Mouse (Mus musculus) heart, embryonic 10.5 days (tissue): Measurements from ENCODE around the gene Ap3d1. TPM values are rescaled to one million over a fixed set of nuclear protein-coding genes. Genes with fewer than 3 reads are reported as not detected.

ENCODE experiments used
- DNase-seq: peaks from one replicate; pipeline ENCODE4 v3.0.0-alpha.2; 2017; ENCODE audit warnings: low spot score
- H3K27ac ChIP-seq: fragments of 300-500 bp; sonication (generic); 2 replicates; pipeline ENCODE4 v1.5.1; 2016; ENCODE audit warnings: mild to moderate bottlenecking
- H3K27me3 ChIP-seq: fragments of 300-500 bp; sonication (generic); 2 replicates; pipeline ENCODE4 v1.6.1; 2016; ENCODE audit warnings: mild to moderate bottlenecking; ENCODE audit not compliant: poor library complexity, insufficient read depth, severe bottlenecking
- H3K36me3 ChIP-seq: fragments of 300-500 bp; sonication (generic); 2 replicates; pipeline ENCODE4 v1.6.1; 2016; ENCODE audit warnings: mild to moderate bottlenecking, moderate library complexity
- H3K4me1 ChIP-seq: fragments of 300-500 bp; sonication (generic); 2 replicates; pipeline ENCODE4 v1.6.1; 2016; ENCODE audit warnings: mild to moderate bottlenecking
- H3K4me3 ChIP-seq: fragments of 300-500 bp; sonication (generic); 2 replicates; pipeline ENCODE4 v1.5.1; 2016; ENCODE audit warnings: mild to moderate bottlenecking, moderate library complexity
- H3K9me3 ChIP-seq: fragments of 300-500 bp; sonication (generic); 2 replicates; pipeline ENCODE4 v1.6.1; 2016; ENCODE audit warnings: mild to moderate bottlenecking, moderate library complexity
- WGBS: fragments of 180-500 bp; shearing (Covaris S2); methylation state at CpG from one replicate; pipeline ENCODE4 v1.1.7; 2016; 5-methylcytosine and 5-hydroxymethylcytosine counted together
- polyA plus RNA-seq: library from polyadenylated mRNA; unstranded; fragments of >200 nt; fragmentation: Nextera tagmentation; extraction: Ambion mirVana; gene quantifications from 2 replicates; pipeline ENCODE4 v1.2.1, GENCODE M21; 2016

Ap3d1 gene
- 53.1 and 60.4 TPM in 2 replicates for polyA plus RNA-seq

GRCm38 (mm10) chr10:80742180-80742978 is at the start of gene Ap3d1:
Gene Ap3d1, minus strand, starts transcription at chr10:80742264.
- WGBS: 2% methylated on average over 25 of the region's 25 CpGs

GRCm38 (mm10) chr10:80791476-80792174 is 49.6 kb upstream of the Ap3d1 start:
- Histone ChIP-seq H3K36me3 (peaks cover 98% of the 10 kb centered on the region), H3K27me3 (no peaks in the 10 kb centered on the region), H3K27ac (peak overlapping the region; percentile 65), H3K4me3 (peak overlapping the region; percentile 3; the same call in 1 of the 2 replicates), H3K9me3 (no peaks in the 10 kb centered on the region), H3K4me1 (peaks cover 36% of the 10 kb centered on the region)
- WGBS: 67% methylated on average over 33 of the region's 33 CpGs
- peak; percentile 86 for DNase-seq

More at GRCm38 (mm10) chr10:80742180-80742978, at the start of gene Ap3d1:
- Histone ChIP-seq H3K4me3 (peak within 1 kb of the TSS; percentile 97), H3K9me3 (no peaks in the 10 kb centered on the region), H3K27ac (peak within 1 kb of the TSS; percentile 92), H3K36me3 (peaks cover 5% of the 10 kb centered on the region), H3K27me3 (no peaks in the 10 kb centered on the region), H3K4me1 (peaks cover 38% of the 10 kb centered on the region)
- peak; percentile 100 for DNase-seq

GRCm38 (mm10) chr10:80790761-80791404 is 48.8 kb upstream of the Ap3d1 start:
- H3K36me3 ChIP-seq: peaks cover 98% of the 10 kb centered on the region
- no peaks in the 10 kb centered on the region for H3K9me3 ChIP-seq

GRCm38 (mm10) chr10:80787517-80787916 is 45.5 kb upstream of the Ap3d1 start:
- DNase-seq: no peak
- H3K27me3 ChIP-seq: no peaks in the 10 kb centered on the region
- no peak overlapping the region for H3K27ac ChIP-seq
- peaks cover 22% of the 10 kb centered on the region for H3K4me1 ChIP-seq
- H3K36me3 ChIP-seq: peaks cover 98% of the 10 kb centered on the region
- H3K4me3 ChIP-seq: no peak overlapping the region
- WGBS: 74% methylated on average over 2 of the region's 2 CpGs
- H3K9me3 ChIP-seq: no peaks in the 10 kb centered on the region

More at GRCm38 (mm10) chr10:80790761-80791404, 48.8 kb upstream of the Ap3d1 start:
- Histone ChIP-seq H3K4me1 (peaks cover 28% of the 10 kb centered on the region), H3K27ac (peak overlapping the region; percentile 57), H3K27me3 (no peaks in the 10 kb centered on the region), H3K4me3 (no peak overlapping the region)
- no peak for DNase-seq
- 85% methylated on average over 19 of the region's 19 CpGs for WGBS

- H3K36me3 ChIP-seq: peaks cover 98% of the 10 kb centered on the region
- no peak overlapping the region; the same call in 1 of the 2 replicates for H3K4me3 ChIP-seq
- no peak overlapping the region for H3K27ac ChIP-seq
- H3K4me1 ChIP-seq: peaks cover 7% of the 10 kb centered on the region
- DNase-seq: no peak
- no peaks in the 10 kb centered on the region for H3K9me3 ChIP-seq
- 91% methylated on average over 11 of the region's 11 CpGs for WGBS
- H3K27me3 ChIP-seq: no peaks in the 10 kb centered on the region
Measured at GRCm38 (mm10) chr10:80785963-80786362, 43.9 kb upstream of the Ap3d1 start.

- H3K27ac ChIP-seq: no peak overlapping the region
- DNase-seq: no peak
- WGBS: 90% methylated on average over 12 of the region's 12 CpGs
- H3K36me3 ChIP-seq: peaks cover 98% of the 10 kb centered on the region
- no peaks in the 10 kb centered on the region for H3K9me3 ChIP-seq
- no peak overlapping the region for H3K4me3 ChIP-seq
- no peaks in the 10 kb centered on the region for H3K4me1 ChIP-seq
- H3K27me3 ChIP-seq: no peaks in the 10 kb centered on the region
Measured at GRCm38 (mm10) chr10:80784871-80785270, 42.8 kb upstream of the Ap3d1 start.

GRCm38 (mm10) chr10:80784302-80784701 is 42.2 kb upstream of the Ap3d1 start:
- DNase-seq: no peak
- H3K4me1 ChIP-seq: no peaks in the 10 kb centered on the region
- H3K27me3 ChIP-seq: no peaks in the 10 kb centered on the region
- peaks cover 100% of the 10 kb centered on the region for H3K36me3 ChIP-seq
- H3K27ac ChIP-seq: no peak overlapping the region
- no peaks in the 10 kb centered on the region for H3K9me3 ChIP-seq
- WGBS: 95% methylated on average over 2 of the region's 2 CpGs
- no peak overlapping the region for H3K4me3 ChIP-seq

GRCm38 (mm10) chr10:80779565-80779964 is 37.5 kb upstream of the Ap3d1 start:
- no peak for DNase-seq
- Histone ChIP-seq H3K4me1 (peaks cover 16% of the 10 kb centered on the region), H3K36me3 (peaks cover 98% of the 10 kb centered on the region), H3K27me3 (no peaks in the 10 kb centered on the region), H3K9me3 (no peaks in the 10 kb centered on the region), H3K4me3 (no peak overlapping the region), H3K27ac (no peak overlapping the region)

- no peak overlapping the region for H3K27ac ChIP-seq
- peaks cover 95% of the 10 kb centered on the region for H3K36me3 ChIP-seq
- H3K4me3 ChIP-seq: no peak overlapping the region
- 94% methylated on average over 5 of the region's 5 CpGs for WGBS
- H3K27me3 ChIP-seq: no peaks in the 10 kb centered on the region
- no peak for DNase-seq
- peaks cover 41% of the 10 kb centered on the region for H3K4me1 ChIP-seq
- no peaks in the 10 kb centered on the region for H3K9me3 ChIP-seq
Measured at GRCm38 (mm10) chr10:80777123-80777522, 35.1 kb upstream of the Ap3d1 start.

GRCm38 (mm10) chr10:80776358-80776869 is 34.4 kb upstream of the Ap3d1 start:
- Histone ChIP-seq H3K4me1 (peaks cover 41% of the 10 kb centered on the region), H3K4me3 (no peak overlapping the region), H3K27ac (0 out of 2 replicates have a peak overlapping the region, but pooled peaks have one; percentile 62), H3K9me3 (no peaks in the 10 kb centered on the region), H3K36me3 (peaks cover 95% of the 10 kb centered on the region), H3K27me3 (no peaks in the 10 kb centered on the region)
- no peak for DNase-seq
- 80% methylated on average over 6 of the region's 6 CpGs for WGBS

GRCm38 (mm10) chr10:80775731-80776130 is 33.7 kb upstream of the Ap3d1 start:
- H3K36me3 ChIP-seq: peaks cover 95% of the 10 kb centered on the region
- H3K27me3 ChIP-seq: no peaks in the 10 kb centered on the region
- no peak for DNase-seq
- peaks cover 41% of the 10 kb centered on the region for H3K4me1 ChIP-seq
- 61% methylated on average over 4 of the region's 4 CpGs for WGBS
- H3K4me3 ChIP-seq: no peak overlapping the region
- H3K27ac ChIP-seq: peak overlapping the region; percentile 62
- H3K9me3 ChIP-seq: no peaks in the 10 kb centered on the region

GRCm38 (mm10) chr10:80774981-80775380 is 32.9 kb upstream of the Ap3d1 start:
- H3K36me3 ChIP-seq: peaks cover 95% of the 10 kb centered on the region
- DNase-seq: no peak
- peak overlapping the region; percentile 20; the same call in 1 of the 2 replicates for H3K4me3 ChIP-seq
- H3K27me3 ChIP-seq: no peaks in the 10 kb centered on the region
- WGBS: 62% methylated on average over 4 of the region's 4 CpGs
- peaks cover 41% of the 10 kb centered on the region for H3K4me1 ChIP-seq
- H3K27ac ChIP-seq: peak overlapping the region; percentile 83
- no peaks in the 10 kb centered on the region for H3K9me3 ChIP-seq
